Mouse (Mus musculus) olfactory bulb, adult 2 months (tissue): ENCODE results near the gene Igsf9.

Experiments used
- CTCF ChIP-seq: fragments of 200-500 bp; IDR thresholded peaks from 2 replicates; pipeline ENCODE4 v1.5.1; 2012; ENCODE audit warnings: low read depth, mild to moderate bottlenecking, low read length, moderate library complexity; ENCODE audit not compliant: insufficient read depth
- POLR2A ChIP-seq: fragments of 200-500 bp; IDR thresholded peaks from 2 replicates; pipeline ENCODE4 v1.6.1; 2012; ENCODE audit warnings: mild to moderate bottlenecking, low read depth, low read length, moderate library complexity; ENCODE audit not compliant: insufficient read depth

DNA sequence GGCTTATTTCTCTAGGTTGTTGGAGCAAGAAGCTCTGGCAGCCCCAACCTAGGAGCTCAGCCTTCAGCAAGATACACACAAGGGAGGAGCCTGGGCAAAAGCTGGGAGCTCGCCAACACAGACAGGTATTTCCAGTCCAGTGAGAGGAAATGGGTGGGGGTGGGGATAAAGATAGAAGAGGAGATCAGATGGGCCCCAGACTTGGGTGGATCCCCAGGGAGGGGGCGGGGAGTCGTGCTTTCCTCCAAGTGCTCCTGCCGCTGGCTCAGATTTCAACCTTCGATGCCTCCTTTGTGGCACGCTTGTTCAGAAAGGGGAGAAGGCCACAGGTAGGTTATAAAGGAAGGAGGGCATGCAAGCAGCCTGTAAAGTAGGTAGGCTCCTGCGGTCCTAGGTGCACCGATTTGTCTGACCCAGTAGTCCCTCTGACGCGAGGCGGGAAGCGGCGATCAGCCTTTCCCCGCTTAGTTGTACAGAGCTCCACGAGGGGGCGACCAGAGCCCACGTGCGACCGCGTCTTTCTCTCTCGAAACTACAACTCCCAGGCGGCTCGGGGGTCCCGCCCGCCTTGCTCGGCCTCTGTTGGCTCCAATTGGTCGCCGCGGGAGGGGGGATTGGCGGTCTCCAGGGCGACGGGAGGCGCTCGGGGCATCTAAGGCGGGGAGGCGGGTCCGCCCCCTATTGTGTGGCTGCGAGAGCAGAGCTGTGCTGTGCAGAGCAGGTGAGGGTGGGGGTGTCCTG, at the start of gene Igsf9:
- TF ChIP-seq POLR2A (peak; percentile 16; the same call in 1 of the 2 replicates), CTCF (no peak)
